Mouse (Mus musculus): ENCODE measurements around the gene Dag1.
"Not testable (repeated sequence)": the region's sequence is repeated elsewhere in the genome, so short reads cannot be mapped to it uniquely, and the experiment has no call there.

Gene Dag1

DNA sequence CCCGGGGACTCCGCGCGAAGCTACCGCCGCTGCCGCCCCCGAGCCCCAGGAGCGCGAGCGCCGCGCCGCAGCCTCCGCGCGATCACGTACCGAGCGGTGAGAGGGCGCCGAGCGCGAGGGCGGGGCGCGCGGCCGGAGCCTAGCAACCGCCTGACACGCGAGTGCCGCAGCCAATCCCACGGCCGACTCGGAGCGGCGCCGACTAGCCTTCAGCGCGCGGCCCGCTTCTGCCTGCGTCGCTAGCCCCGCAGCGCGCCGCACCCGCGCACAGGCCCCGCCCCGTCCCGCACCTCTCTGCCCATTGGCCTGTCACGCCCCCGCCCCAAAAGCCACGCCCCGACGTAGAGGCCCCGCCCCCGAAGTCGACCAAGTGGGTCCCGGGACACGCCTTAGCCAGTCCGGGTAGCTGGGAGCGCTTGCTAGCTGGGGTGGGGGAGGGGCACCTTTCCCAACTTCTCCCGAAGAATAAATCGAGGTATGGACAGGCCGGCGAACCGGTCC is at the start of gene Dag1:
TSS of gene Dag1 (minus strand) at position 269 of the 501 bp plus-strand sequence.
- DNase-seq, result peak; percentile 99

DNA sequence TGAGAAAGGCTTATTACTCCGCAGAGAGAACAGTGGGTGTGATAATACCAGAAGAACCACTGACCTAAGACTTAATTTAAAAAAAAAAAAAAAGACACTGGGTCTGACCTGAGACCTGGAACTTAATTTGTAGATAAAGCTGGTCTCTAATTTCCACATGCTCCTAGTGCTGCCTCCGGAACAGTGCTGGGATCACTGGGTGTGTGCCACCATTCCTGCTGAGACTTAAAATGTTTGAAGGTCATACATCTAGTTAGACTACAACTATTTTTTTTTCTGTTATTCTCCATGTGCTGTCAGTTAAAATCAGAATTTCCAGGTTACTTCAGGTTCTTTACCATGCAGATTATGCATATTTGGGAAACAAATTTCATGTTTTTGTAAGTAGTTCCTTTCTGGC is 44.4 kb upstream of the Dag1 start:
- DNase-seq, result no peak

GRCm38 (mm10) chr9:108307021-108307807 is 43.5 kb upstream of the Dag1 start:
- no peak for DNase-seq

DNA sequence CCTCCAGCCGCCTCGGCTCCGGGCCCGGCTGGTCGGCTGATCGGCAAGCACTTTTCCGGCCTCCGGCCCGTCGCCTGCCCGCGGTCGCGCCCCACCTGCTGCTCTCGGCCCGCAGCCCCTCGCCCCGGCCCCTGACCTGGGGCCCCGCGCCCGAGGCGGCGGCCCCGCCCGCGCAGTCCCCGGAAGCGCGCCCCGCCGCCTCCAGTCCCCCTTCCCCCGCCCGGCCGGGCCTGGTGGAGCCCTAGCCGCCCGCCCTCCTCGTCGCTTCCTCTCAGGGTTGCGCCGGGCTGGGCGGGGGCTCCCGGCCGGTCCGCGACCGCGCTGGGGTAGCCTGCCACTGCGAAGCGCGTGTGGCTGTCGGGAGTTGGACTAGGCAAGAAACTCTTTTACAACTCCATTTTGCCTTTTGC is 42.8 kb upstream of the Dag1 start:
- no peak for DNase-seq

GRCm38 (mm10) chr9:108305629-108306520 is 42.1 kb upstream of the Dag1 start, which contains the start of the genes Rhoa and Tcta:
Gene Rhoa (plus strand): TSS chr9:108306129.
Gene Tcta (minus strand): TSS chr9:108306160.
- DNase-seq, result peak; percentile 100

GRCm38 (mm10) chr9:108305170-108305569 is 41.4 kb upstream of the Dag1 start:
- no peak for DNase-seq

- no peak for DNase-seq
These were observed 41.0 kb upstream of the Dag1 start for GRCm38 (mm10) chr9:108304716-108305115.

GRCm38 (mm10) chr9:108301853-108302252 is 38.1 kb upstream of the Dag1 start:
- no peak for DNase-seq

GRCm38 (mm10) chr9:108296453-108297355 is 32.9 kb upstream of the Dag1 start, which contains the start of gene Amt:
Gene Amt (plus strand): TSS chr9:108296853.
- DNase-seq, result peak; percentile 63

DNA sequence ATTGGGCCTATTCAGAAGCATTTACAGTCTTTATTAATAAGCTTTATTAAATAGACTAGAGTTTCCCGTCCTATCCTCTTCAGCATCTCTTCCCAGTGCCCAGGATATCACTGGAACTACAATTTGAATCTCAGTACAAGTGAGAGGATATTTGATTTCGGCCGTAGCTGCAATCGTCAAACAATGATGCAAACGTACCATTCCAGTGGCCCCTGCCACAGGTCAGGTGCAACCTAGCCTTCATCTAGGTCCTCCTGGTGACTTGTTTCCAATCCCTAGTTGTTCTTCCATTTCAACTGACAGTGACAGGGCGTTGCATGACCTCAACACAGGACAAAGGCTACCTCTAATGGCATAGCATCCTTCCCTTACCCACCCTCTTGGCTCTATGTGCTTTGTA is 27.0 kb upstream of the Dag1 start:
- no peak for DNase-seq

DNA sequence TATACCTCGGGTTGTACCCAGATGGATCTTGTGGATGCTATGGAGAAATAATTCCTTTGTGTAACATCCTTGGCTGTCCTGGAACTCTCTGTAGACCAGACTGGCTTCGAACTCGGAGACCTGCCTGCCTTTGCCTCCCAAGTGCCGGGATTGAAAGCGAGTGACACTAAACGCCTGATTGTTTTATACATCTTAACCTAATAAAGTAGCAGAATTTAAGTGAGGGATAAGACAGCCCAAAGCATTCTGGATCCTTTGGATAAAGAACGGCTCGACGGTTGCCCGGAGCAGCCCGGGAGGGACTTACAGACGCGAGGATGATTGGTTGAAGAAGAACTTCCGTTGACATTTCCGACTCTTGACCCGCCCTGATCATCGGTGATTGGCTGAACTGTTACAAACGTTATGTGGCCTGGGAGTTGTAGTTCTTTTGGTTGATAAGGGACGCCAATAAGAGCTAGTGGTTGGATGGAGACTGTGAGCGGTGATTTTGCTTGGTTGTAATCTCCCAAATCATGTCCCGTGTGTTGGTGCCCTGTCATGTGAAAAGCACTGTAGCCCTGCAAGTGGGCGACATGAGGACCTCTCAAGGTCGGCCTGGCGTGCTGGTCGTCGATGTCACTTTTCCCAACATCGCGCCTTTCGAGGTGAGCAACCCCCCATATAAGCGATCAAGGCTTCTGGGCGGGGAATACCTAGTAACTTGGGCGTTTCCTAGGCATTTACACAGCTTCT is 26.4 kb upstream of the Dag1 start, which contains the start of gene Nicn1:
TSS of gene Nicn1 (plus strand) at position 414 of the 735 bp plus-strand sequence.
- peak; percentile 95 for DNase-seq

GRCm38 (mm10) chr9:108289347-108289746 is 25.6 kb upstream of the Dag1 start:
- no peak for DNase-seq

DNA sequence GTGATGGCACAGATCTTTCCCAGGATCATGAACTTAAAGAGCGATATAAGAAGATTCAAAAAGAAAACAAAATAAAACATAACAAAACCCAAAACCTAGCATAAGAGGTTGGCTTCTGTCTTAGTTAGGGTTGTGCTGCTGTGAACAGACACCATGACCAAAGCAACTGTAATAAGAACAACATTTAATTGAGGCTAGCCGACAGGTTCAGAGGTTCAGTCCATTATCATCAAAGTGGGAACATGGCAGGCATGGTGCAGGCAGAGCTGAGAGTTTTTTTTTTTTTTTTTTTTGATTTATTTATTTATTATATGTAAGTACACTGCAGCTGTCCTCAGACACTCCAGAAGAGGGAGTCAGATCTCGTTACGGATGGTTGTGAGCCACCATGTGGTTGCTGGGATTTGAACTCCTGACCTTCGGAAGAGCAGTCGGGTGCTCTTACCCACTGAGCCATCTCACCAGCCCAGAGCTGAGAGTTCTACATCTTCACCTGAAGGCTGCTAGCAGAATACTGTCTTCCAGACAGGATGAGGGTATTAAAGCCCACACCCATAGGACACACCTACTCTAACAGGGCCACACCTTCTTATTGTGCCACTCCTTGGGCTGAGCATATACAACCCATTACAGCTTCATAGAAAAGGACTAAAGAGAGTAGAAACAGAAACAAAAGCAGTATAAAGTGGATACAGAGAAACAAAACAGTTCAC is 23.9 kb upstream of the Dag1 start:
- not testable (repeated sequence) for DNase-seq

- peak; percentile 69 for DNase-seq
These were observed 20.7 kb upstream of the Dag1 start for GRCm38 (mm10) chr9:108284410-108284809.

DNA sequence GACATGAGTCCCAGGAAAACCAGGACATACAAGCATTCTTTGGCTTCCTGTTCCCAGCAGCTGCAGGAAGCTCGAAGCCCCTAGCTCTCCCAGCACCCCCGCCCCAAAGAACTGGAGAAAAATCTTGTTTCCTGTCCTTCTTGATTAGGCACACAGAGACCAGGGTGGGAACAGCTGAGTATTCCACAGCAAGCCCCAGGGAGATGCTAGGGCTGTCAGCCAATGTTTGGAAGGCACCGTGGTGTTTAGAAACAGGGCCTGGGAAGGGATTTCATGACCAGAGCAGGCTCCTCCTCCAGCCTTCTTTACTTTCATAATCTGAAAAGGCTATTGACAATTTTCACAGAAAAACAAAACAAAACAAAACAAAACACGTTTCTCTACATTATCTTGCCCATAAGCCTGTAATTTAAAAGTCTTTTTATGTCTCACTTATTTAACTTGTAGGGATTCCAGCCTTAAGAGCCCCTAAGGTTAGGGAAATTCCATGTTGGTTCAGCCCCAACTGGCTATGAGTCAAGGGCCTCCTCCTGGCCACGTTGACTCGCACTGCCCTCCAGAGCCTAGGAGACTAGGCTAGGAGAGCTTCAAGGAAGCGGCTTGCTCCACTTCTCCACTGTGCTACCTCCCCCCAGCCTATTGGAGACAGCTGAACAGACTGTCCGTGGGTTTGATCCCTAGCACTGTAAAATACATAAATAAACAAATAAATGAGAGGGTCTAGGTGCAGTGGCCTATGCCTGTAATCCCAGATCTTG is 16.5 kb upstream of the Dag1 start:
- no peak for DNase-seq

DNA sequence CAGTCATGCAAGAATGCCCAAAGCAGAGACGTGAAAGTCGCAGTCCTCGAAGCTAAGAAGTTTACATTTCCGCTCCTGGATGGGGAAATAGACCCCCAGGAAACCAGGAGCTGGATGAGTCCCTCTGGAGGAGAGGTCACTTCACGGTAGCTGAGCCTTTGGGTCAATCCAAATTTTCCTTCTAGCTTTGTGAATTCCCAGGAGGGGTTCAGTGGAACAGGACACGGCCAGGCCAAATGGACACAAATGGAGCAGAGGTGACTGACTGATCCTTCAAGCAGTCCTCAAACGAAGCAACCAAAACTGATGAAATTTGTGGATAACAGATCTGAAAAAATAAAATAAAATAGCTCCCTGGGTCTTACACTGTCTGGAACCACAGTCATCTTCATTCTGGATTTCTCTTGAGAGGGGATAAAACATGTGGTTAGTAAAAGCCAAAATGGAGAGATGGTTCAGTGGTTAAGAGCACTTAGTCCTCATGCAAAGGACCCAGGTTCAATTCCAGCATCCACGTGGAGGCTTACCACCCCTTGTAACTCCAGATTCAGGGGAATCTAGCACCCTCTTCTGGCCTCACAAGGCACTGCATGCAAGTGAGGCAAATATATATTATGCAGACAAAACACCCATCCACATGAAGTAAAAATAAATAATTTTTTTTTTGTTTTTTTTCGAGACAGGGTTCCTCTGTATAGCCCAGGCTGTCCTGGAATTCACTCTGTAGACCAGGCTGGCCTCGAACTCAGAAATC is 15.1 kb upstream of the Dag1 start:
- DNase-seq, result no peak

DNA sequence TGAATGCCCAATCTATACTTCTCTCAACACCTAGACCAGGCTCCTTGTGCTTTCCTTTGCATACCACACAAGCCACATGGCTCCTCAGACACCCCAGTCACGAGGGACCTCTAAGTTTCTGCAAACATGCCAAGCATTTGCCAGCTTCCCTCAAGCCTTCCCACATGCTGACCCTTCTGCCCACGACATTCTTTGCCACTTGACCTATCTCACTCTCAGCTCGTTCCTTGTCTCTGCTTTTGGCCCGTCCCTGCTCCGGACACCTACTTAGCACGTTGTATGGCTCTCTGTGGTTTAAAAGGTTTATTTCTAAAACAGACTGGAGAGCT is 11.5 kb upstream of the Dag1 start:
- DNase-seq, result no peak

DNA sequence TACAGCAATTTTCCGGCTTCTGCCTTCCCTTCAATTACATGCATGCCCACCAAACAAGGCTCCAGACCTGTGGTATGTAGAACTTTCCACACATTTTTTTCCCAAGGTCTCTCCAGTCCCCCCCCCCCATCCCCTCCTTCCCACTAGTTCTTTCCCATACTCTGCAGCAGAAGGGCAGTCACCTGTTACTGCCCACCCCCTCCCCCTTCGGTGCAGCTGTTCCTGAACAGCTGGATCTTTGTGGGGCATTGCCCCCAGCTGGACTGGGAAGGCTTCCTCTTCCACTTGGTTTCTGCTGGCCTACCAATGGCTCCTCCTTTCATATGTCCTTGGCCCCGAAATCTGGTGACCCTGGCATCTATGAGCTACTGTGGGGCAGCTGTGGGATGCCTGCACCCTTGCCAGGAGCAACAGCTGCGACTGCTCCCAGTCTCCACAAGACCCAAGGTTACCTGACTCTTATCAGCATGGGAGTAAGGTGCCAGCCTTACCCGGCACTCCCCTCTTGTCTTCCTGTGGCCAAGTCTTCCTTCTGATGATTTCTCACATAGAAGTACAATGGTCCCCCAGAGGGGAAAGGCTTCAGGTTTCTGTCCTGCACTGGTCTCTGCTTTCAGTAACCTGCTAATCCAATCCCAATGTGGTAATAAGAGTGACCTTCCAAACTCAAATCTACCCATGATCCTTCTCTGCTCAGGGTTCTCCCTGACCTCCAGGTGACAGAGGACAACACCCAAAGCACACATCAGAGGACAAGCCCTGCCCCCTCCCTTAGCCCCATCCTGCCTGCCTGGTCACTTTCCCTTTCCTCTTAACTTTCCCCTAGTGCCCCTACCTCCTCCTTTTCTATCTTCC is 10.9 kb upstream of the Dag1 start:
- DNase-seq, result no peak

- no peak for DNase-seq
These were observed 9.7 kb upstream of the Dag1 start for GRCm38 (mm10) chr9:108273485-108273884.
